Mouse (Mus musculus) cerebellum, adult 2 months (tissue): ENCODE measurements around the gene Ggcx.

Experiments used
- CTCF ChIP-seq: fragments of 200-500 bp; IDR thresholded peaks from 2 replicates; pipeline ENCODE4 v1.5.1; 2011; ENCODE audit warnings: low read depth, mild to moderate bottlenecking, control low read depth, low read length, moderate library complexity, borderline replicate concordance; ENCODE audit not compliant: insufficient read depth
- POLR2A ChIP-seq: fragments of 200-500 bp; IDR thresholded peaks from 2 replicates; pipeline ENCODE4 v1.6.1; 2011; ENCODE audit warnings: low read length, control low read depth, borderline replicate concordance; ENCODE audit not compliant: insufficient read depth

- TF ChIP-seq POLR2A (no peak), CTCF (no peak)
These were observed 5.7 kb downstream of the Ggcx start for GRCm38 (mm10) chr6:72419806-72420205.
